Mouse (Mus musculus) liver, embryonic 14.5 days (tissue): ENCODE measurements at regions not wholly inside any gene's neighbourhood (a gene's known extent, or its start where the extent isn't known, plus 50 kb on each side); places are given as distances from the start of the nearest gene placed in this dataset.

Experiments used
- ATAC-seq: fragments of 200-750 bp; cut with Nextera tagmentation; 2 replicates; pipeline ENCODE4 v1.8.0; 2017; ENCODE audit warnings: moderate number of reproducible peaks, mild to moderate bottlenecking, moderate library complexity; ENCODE audit not compliant: insufficient read depth
- DNase-seq, 3 experiments: peaks; one replicate each; pipeline ENCODE4 v3.0.0-alpha.2; 2012 to 2013; ENCODE audit warnings: low read depth in 3 of 3, low spot score in 3 of 3
- H3K27ac ChIP-seq: fragments of 300-500 bp; sonication (generic); 2 replicates; pipeline ENCODE4 v1.5.1; 2014; ENCODE audit warnings: moderate library complexity, mild to moderate bottlenecking, control low read depth, inconsistent platforms
- H3K27me3 ChIP-seq: fragments of 300-500 bp; sonication (generic); 2 replicates; pipeline ENCODE4 v1.6.1; 2014; ENCODE audit warnings: mild to moderate bottlenecking, low read length, moderate library complexity; ENCODE audit not compliant: control insufficient read depth, insufficient read depth
- H3K36me3 ChIP-seq: fragments of 300-500 bp; sonication (generic); replicated peaks from 2 replicates; pipeline ENCODE4 v1.6.1; 2014; ENCODE audit warnings: low read depth; ENCODE audit not compliant: control insufficient read depth, insufficient read depth
- H3K4me1 ChIP-seq, 2 experiments: fragments of 200-500 bp in 1 of 2; fragments of 300-500 bp in 1 of 2; sonication (generic) in 1 of 2; replicated peaks; 2 replicates each; pipeline ENCODE4 v1.6.1; 2012 to 2014; ENCODE audit warnings: antibody characterized with exemption in 1 of 2, inconsistent platforms in 1 of 2, low read length in 1 of 2; ENCODE audit not compliant: control insufficient read depth in 2 of 2, insufficient read depth in 2 of 2
- H3K4me2 ChIP-seq: fragments of 300-500 bp; sonication (generic); 2 replicates; pipeline ENCODE4 v1.6.1; 2014; ENCODE audit warnings: low read depth, mild to moderate bottlenecking, control low read depth, moderate library complexity
- H3K4me3 ChIP-seq, 2 experiments: fragments of 200-500 bp in 1 of 2; fragments of 300-500 bp in 1 of 2; sonication (generic) in 1 of 2; 2 replicates each; pipeline ENCODE4 v1.5.1; 2012 to 2014; ENCODE audit warnings: low read depth in 2 of 2, low read length in 2 of 2, mild to moderate bottlenecking in 2 of 2, control low read depth in 1 of 2, inconsistent platforms in 1 of 2, moderate library complexity in 1 of 2; ENCODE audit not compliant: insufficient read depth in 1 of 2
- H3K9ac ChIP-seq: fragments of 300-500 bp; sonication (generic); replicated peaks from 2 replicates; pipeline ENCODE4 v1.6.1; 2014; ENCODE audit warnings: mild to moderate bottlenecking, control low read depth, moderate library complexity
- H3K9me3 ChIP-seq: fragments of 300-500 bp; sonication (generic); 2 replicates; pipeline ENCODE4 v1.6.1; 2016; ENCODE audit warnings: low read length, mixed read lengths; ENCODE audit not compliant: control insufficient read depth
- CTCF ChIP-seq: IDR thresholded peaks from 2 replicates; pipeline ENCODE4 v1.5.1; 2016; ENCODE audit warnings: antibody characterized with exemption, low read depth, control low read depth
- EP300 ChIP-seq: IDR thresholded peaks from 2 replicates; pipeline ENCODE4 v1.6.1; 2016; ENCODE audit warnings: antibody characterized with exemption, low read depth
- WGBS: fragments of 180-500 bp; shearing (Covaris S2); extraction: QIAGEN DNeasy Blood & Tissue Kit; methylation state at CpG from one replicate; pipeline ENCODE4 v1.1.7; 2014; ENCODE audit not compliant: insufficient replicate concordance; 5-methylcytosine and 5-hydroxymethylcytosine counted together

- TF ChIP-seq EP300 (no peak), CTCF (0 out of 2 replicates have a peak, but pooled peaks have one; percentile 8)
- Histone ChIP-seq H3K36me3 (no peaks in the 10 kb centered on the region), H3K9me3 (no peaks in the 10 kb centered on the region), H3K4me2 (no peak overlapping the region), H3K27ac (no peak overlapping the region), H3K9ac (no peak overlapping the region), H3K27me3 (no peaks in the 10 kb centered on the region), H3K4me1 (no peaks in the 10 kb centered on the region), H3K4me3 (no peak overlapping the region)
- WGBS: 62% methylated on average over 10 of the region's 10 CpGs
- ATAC-seq: no peak
- no peak for DNase-seq
Observed at GRCm38 (mm10) chr17:49208315-49208820, 219.8 kb upstream of the Mocs1 start.

- Histone ChIP-seq H3K27me3 (no peaks in the 10 kb centered on the region), H3K27ac (no peak overlapping the region), H3K4me2 (no peak overlapping the region), H3K9ac (no peak overlapping the region), H3K4me3 (no peak overlapping the region), H3K9me3 (no peaks in the 10 kb centered on the region), H3K4me1 (no peaks in the 10 kb centered on the region), H3K36me3 (no peaks in the 10 kb centered on the region)
- TF ChIP-seq CTCF (no peak), EP300 (no peak)
- 78% methylated on average over 13 of the region's 13 CpGs for WGBS
- DNase-seq: no peak
- ATAC-seq: no peak
Observed at GRCm38 (mm10) chr17:49212918-49213317, 215.2 kb upstream of the Mocs1 start.

DNA sequence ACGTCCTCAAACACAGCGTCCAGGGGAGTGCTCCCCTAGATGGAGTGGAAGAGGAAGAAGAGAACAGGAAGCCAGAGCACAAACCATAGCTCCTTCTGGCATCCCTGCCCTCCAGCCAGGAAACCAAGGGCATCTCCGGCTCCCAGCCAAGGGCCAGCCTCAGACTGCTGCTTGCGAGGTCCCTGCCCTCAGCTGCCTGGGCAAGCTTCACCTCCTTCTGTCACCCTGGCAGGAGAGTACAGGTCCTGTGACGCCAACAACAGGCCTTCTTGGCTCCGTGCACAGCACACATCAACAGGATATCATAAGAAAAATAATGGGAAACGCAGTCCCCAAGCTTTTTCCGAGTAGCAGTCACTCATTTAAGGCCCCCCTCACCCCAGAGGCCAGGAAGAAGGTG lies 212.9 kb upstream of the Mocs1 start:
- DNase-seq (no peak), ATAC-seq (no peak)
- 42% methylated on average over 8 of the region's 8 CpGs for WGBS
- Histone ChIP-seq H3K36me3 (no peaks in the 10 kb centered on the region), H3K4me1 (no peaks in the 10 kb centered on the region), H3K4me3 (no peak overlapping the region), H3K9ac (no peak overlapping the region), H3K9me3 (no peaks in the 10 kb centered on the region), H3K27me3 (no peaks in the 10 kb centered on the region), H3K4me2 (no peak overlapping the region), H3K27ac (no peak overlapping the region)
- TF ChIP-seq CTCF (no peak), EP300 (no peak)

DNA sequence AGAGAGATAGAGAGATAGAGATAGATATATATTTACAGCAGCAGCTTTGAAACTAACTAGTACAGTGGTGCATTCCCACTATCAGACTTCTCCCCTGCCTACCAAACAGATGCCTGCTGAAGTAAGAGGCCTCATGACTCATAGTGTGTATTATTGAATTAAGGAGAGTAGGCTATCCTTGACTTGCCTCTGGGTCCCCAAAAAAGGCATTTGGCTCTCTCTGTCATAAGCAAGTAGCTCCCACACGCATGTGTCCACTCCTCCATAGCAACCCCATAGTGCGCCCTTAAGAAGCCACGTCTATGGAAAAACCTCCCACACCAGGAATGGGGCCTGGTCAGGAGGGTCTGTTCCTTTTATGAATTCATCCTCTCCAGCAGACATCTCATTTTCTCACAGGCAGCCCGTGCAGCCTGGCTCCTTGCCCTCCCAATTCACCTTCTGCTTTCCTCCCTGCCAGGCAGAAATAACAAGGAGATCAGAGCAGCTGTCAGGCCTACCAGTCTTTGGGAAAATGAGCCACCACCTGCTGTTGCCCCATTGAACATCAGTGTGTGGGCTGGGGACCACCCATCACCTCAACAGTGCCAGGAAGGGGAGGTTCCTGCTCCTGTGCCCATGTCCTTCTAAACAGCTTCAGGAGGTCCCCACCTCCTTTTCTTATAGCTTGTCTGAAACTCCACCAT lies 208.5 kb upstream of the Mocs1 start:
- Histone ChIP-seq H3K4me1 (no peaks in the 10 kb centered on the region), H3K4me2 (no peak overlapping the region), H3K4me3 (no peak overlapping the region), H3K9me3 (no peaks in the 10 kb centered on the region), H3K9ac (no peak overlapping the region), H3K27me3 (no peaks in the 10 kb centered on the region), H3K27ac (no peak overlapping the region), H3K36me3 (no peaks in the 10 kb centered on the region)
- DNase-seq (no peak), ATAC-seq (no peak)
- TF ChIP-seq CTCF (no peak), EP300 (no peak)
- WGBS: 60% methylated on average over 4 of the region's 4 CpGs

GRCm38 (mm10) chr17:49223212-49223611 lies 204.9 kb upstream of the Mocs1 start:
- ATAC-seq (no peak), DNase-seq (no peak)
- TF ChIP-seq CTCF (no peak), EP300 (no peak)
- no peak overlapping the region for H3K9ac ChIP-seq
- 58% methylated on average over 7 of the region's 7 CpGs for WGBS
- no peaks in the 10 kb centered on the region for H3K9me3 ChIP-seq
- no peak overlapping the region for H3K4me3 ChIP-seq
- H3K4me1 ChIP-seq: no peaks in the 10 kb centered on the region
- no peak overlapping the region for H3K4me2 ChIP-seq
- no peaks in the 10 kb centered on the region for H3K27me3 ChIP-seq
- H3K27ac ChIP-seq: no peak overlapping the region
- no peaks in the 10 kb centered on the region for H3K36me3 ChIP-seq
